Mouse (Mus musculus) heart, adult 18-20 months (tissue): ENCODE measurements around the gene Gm45711. TPM values are rescaled to one million over a fixed set of nuclear protein-coding genes. Genes with fewer than 3 reads are reported as not detected.
"Not testable (repeated sequence)": the region's sequence is repeated elsewhere in the genome, so short reads cannot be mapped to it uniquely, and the experiment has no call there.

Experiments used
- DNase-seq, 2 experiments: peaks; one replicate each; pipeline ENCODE4 v3.0.0; 2021 to 2022; ENCODE audit warnings: mixed read lengths in 1 of 2
- long read RNA-seq, 2 experiments: library from polyadenylated mRNA; stranded (forward); transcript quantifications; one replicate each; pipeline ENCODE4 v2.0.0; 2021
- total RNA-seq, 2 experiments: library from RNA; stranded (reverse); gene quantifications; 2 replicates each; pipeline ENCODE4 v1.2.3; 2021

The Gm45711 gene
- not detected for total RNA-seq
- long read RNA-seq, experiment 1 = 0 reads
- long read RNA-seq, experiment 2 = 0 reads

DNA sequence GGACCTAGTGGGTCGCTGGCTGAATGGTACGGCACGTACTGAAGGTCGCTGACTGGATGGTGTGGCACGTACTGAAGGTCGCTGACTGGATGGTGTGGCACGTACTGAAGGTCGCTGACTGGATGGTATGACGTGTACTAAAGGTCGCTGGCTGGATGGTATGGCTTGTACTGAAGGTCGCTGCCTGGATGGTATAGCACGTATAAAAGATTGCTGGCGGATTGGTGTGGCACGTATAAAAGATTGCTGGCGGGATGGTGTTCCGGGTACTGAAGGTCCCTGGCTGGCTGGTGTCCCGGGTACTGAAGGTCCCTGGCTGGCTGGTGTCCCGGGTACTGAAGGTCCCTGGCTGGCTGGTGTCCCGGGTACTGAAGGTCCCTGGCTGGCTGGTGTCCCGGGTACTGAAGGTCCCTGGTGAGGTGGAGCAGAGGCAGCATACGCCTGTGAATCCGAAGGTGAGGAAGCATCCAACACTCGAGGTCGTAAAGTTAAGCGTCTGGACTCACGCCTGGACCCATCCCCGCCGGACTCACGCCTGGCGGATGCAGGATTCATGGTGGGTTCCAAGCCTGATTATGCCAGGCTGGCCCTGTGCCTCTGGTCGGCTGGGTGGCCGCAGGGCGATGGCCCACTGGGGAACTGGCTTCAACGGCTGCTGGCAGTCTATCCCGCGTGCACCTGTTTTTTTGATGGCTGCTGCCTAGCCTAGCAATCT is at the start of gene Gm45711, which contains the start of gene Cmtm1:
Gene Gm45711 (minus strand): TSS at position 641 of the 715 bp plus-strand sequence.
Gene Cmtm1 (minus strand): TSS at position 705 of the 715 bp plus-strand sequence.
- DNase-seq = peak; percentile 50 to 63

DNA sequence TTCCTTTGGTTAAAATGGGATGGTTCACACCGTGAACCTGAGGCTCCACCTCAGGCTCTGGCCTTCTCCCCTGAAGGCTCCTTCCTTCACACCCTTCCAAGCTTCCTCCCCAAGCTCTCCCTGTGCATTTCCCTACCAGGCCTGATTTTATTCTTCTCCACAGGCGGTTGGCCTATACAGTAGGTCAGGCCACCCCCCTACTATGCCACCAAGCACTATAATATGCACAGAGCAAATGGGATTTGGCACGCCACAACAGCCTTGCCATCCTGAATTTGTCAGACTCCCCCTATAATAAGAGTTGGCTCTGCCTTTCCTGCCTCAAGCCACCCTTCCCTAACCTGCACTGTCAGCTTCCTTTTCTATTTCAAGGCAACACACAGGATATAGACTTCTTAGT is 48.8 kb upstream of the Gm45711 start:
- DNase-seq = no peak

DNA sequence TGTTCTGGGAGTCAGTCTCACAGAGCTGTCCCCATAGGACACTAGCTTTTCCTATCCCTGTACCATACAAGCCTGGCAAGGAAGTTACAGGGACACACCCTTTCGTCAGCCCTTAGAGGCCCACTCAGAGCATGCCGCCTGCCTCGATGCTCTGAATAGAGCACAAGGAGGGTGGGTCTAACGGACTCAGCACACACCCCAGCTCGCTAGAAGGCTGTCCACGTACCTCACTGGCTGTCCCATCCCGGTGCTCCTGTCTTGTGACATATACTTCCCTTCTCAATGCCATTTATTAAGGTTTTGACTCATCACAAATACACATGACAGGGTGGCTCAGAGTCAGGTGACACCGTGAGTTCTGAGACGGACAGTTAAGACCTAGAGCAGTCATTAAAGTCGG is 44.6 kb upstream of the Gm45711 start:
- DNase-seq = no peak

DNA sequence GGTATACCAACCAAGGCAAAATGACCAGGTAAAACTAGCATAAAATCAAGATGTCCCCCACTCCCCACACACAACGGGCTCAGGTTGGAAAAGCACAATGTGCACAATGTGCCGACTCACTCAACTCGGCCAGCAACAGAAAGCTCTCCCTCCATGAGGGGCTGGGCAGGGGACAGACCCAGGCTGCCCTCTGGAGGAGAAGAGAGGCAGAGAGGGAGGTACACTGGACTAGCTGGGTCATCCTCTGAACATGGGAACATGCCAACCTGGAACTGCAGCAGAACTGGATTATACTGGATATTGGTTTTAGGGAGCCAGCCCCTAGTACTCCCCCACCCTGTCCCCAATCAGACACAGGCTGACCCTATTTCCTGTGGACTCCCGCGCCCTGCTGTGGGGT is 43.3 kb upstream of the Gm45711 start:
- DNase-seq = no peak

DNA sequence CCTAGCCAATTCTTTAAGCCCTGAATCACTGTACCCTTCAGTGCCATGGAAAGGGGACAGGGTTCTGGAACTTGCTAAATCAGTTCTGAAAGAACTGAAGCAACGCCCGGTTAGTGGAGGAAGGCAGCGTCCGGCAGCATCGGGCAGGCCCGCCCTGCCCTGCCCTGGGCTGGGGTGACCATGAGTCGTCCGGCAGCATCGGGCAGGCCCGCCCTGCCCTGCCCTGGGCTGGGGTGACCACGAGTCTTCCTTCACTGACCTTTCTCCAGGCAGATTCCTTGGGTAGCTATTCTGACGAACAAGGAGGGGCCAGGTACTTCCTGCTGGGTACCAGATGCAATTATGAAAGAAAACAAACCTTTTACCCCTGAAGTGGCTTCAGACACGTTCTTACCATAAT is 40.2 kb upstream of the Gm45711 start:
- DNase-seq = no peak

DNA sequence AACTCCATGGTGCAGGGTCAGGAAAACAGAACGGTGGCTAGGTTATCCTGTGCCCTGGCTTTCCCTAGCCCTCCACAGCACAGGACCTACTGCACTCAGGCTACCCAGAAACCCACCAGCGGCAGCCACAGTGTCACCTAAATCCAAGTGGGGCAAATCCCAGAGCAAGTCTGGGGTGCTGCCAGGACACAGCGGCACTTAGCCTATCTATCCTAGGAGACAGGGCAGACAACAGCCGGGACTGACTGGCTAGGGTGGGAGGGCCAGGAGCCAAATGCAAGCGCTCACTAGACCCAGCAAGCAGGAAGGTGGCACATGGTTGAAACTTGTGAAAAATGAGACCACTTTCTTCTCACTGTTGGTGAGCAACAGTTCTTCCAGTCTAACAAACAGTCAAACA is 39.1 kb upstream of the Gm45711 start:
- DNase-seq = peak; percentile 45 to 50

DNA sequence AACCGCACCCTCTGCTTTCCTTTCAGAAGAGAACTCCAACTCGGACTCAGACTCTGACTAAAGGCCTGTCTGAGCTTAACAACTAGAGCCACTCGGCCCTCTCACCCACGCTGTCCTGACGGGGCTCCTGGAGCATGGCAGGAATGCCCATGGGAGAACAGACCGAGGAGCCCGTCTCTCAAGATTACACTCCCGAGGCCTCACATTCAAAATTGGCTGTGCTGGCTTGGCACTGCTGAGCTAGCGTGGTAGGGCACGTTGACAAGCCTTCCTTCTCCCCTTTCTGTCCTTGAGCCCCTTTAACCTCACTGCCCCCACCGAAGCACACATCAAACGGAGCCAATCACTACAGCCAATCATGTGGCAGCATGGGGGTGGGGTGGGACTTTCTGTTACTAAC is 36.8 kb upstream of the Gm45711 start:
- no peak for DNase-seq

DNA sequence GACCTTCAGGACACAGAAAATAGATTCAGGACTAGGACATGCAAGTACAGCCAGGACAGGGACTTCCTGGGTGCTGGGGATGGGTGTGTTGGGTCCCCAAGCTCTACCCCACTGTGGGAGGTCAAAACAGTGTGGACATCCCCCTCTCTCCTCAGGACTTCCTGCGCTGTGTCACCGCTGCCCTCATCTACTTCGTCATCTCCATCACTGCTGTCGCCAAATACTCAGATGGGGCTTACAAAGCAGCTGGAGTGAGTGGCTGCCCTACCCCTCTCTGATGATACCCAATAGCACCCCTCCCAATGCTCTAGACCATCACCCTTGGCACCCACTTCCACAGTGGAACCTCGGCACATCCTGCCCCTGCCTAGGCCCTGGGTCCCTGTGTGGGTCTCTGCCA is 34.7 kb upstream of the Gm45711 start:
- DNase-seq = no peak

DNA sequence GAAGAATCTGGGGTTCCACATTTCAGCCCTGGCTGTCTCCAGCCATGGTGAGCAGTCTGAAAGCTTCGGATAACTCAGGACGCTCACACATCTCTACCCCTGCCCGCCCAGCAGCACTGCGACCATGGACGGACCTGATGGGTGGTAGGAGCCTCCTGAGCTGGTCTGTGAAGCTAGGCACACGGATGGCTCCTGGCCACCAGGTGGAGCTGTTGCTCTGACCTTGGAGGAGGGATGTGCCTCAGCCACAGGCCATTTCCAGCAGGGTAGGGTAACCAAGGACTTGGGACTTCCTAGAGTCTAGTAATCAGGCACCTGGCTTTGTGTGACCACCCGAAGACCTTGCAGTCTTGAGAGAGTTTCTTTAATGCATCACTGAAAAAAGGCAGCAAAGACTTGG is 34.1 kb upstream of the Gm45711 start:
- DNase-seq = peak; percentile 87 to 94

DNA sequence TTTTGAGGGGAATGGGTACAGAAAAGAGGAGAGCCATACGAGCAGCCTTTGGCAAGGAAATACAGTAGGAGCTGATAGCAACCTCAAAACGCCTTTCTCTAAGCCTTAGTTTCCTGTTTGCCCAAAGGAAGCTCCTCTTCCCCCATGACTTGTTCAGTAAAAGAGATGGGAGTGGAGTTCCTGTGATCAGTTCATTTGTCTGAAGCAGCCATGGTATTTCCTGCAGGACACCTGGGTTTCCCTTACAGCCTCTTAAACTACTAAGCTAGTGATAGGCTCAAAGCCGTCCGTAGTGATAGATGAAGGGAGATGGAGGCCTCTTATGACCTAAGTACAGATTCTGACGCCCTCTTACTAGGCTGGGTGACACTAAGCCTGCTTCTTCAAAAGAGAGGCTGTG is 32.5 kb upstream of the Gm45711 start:
- no peak for DNase-seq

DNA sequence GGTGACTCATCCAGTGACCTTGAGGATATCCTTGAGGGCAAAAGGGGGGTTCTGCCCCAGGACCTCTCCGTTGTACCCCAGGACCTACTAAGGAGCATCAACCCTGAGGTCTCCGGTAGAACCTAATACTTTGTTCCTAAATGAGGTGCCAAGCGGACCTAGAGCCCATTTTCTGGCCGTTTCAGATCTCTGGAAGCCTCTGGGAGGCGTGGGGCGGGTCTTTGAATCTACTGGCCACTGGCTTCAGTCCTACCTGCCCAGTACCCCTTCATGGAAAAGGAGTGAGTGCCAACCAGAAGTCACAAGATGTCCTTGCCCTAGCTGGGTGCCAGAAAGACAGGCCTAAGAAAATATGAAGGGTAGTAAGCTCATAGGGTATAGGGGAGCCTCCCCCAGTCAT is 31.8 kb upstream of the Gm45711 start:
- no peak for DNase-seq

DNA sequence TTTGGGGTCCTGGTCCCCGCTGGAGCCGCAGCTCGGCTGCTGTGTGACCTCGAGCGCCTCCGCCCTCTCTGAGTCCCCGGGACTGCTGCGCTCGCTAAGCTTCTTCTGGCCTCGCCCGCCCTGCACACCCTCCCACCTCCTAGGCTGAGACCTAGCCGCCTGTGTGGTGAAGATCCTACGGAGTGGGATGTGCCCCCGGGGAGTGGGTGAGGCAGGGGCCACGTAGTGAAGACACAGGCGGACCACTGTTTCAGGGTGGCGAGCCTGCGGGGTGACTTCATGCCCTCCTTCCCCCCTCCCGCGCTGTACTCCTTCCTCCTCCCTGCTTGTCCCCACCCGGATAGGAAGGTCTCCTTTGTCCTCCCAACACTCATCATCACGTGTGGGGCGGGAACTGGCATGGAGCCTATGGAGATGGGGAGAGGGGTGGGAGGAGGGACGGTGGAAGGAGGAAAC is 31.3 kb upstream of the Gm45711 start:
- DNase-seq = peak in 1 of 2 experiments; percentile 88

DNA sequence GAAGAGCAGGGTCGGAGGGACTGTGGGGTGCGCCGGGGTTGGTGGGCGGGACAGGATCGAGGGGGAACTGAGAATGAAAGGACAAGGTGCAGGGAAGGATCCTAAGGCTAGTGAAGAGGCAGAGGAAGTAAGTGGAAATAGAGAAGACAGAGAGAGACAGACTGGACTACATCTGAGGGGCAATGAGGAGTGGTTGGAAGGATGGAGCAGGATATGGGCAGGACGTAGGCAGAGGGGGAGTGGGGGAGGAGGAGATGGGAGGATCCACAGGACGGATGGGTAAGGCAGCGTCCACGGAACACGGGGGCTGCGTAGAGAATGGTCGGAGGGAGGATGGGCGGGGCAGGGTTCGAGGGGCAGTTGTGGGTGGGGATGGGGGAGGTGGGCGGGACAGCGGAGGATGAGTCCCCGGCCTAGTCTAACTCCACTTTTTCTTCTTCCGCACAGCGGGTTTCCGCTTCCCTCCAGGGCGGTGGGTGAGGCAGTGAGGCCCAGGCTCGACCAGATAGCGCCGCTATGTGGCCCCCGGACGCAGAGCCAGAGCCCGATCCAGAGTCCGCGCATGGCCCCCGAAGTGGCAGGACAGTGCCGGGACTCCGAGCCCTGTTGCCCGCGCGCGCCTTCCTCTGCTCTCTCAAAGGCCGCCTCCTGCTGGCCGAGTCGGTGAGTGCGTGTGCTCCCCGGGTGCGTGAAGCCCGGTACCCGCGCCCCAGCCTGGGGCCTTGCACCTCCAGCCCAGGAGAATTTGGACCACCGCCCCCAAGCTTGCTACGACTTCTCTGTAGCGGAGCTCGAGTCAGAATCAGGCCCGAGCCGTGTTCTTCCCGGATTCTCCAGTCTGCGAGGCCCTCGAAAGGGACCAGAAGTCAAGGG is 30.6 kb upstream of the Gm45711 start:
- peak; percentile 84 to 89 for DNase-seq

DNA sequence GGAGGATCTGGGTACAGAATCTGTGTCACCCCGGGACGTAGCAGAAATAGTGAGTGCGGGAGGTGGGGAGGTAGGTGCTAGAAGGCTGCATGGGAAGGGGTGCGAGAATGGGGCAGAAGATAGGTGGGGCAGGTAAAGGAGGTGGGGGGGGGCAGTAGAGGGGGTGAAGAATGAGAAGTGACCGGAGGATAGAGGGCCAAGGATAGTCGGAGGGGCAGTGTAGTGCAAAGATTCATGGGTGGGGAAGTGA is 30.0 kb upstream of the Gm45711 start:
- DNase-seq = no peak

DNA sequence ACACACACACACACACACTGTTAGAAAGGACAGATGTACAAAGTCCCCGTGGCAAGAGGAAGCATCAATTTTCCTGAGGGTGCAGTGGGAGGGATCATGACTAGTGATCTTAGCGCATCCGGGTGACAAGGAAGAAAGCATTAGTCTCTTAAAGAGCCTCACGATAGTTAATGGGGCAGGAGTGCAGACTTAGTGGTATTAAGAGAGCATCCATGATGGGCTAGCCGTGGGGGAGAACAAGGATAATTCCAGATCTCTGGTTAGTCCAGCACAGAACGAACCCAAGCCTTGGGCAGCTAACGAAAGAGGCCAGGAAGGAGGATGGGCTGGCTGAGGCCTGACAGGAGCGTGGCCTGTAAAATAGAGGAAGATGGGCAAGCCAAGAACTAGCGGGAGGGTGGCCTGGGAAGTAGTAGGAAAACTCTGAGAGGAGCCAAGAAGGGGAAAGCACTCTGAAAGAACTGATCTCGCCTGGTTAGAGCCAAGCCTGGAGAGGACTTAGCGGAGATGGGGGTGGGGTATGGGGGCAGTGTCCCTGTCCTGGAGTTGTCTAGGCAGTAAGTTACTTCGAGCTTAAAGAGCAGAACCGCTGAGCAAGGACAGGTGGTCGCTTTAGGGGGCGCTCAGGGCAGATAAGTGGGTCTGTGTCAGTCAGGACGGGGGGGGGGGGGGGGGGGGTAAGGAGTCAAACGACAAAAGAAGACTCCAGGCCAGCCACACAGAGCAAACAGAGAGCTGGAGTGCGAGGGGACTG is 29.5 kb upstream of the Gm45711 start, which contains the start of gene Cmtm3:
Gene Cmtm3 (plus strand): TSS at position 182 of the 754 bp plus-strand sequence.
- peak; percentile 64 to 69 for DNase-seq

DNA sequence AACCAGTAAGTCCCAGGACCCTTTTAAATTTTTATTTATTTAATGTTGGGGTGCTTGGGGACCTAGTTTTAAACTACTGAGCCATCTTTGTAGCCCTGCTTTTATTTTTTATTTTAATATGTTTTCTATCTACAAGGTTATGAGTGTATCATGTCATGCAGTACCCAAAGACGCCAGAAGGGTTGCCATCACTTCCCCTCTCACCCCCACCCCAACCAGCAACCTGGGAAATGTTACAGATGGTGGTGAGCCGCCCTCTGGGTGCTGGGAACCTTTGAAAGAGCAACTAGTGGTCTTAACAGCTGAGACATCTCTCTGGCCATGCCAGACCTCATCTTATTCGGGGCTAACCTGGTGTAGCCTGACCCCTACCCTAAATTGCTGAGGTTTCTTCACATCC is 28.0 kb upstream of the Gm45711 start:
- no peak for DNase-seq

DNA sequence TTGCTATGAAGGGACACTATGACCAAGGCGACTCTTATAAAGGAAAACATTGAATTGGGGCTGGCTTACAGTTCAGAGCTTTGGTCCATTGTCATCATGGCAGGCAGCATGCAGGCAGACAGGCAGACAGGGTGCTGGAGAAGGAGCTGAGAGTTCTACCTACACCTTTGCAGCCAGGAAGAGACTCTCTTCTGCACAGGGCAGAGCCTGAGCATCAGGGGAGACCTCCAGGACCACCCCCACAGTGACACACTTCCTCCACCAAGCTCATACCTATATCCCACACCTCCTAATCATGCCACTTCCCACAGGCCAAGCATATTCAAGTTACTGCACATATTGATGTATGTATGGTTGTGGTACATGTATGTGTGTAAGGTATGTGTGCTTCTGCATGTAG is 26.9 kb upstream of the Gm45711 start:
- no peak for DNase-seq

DNA sequence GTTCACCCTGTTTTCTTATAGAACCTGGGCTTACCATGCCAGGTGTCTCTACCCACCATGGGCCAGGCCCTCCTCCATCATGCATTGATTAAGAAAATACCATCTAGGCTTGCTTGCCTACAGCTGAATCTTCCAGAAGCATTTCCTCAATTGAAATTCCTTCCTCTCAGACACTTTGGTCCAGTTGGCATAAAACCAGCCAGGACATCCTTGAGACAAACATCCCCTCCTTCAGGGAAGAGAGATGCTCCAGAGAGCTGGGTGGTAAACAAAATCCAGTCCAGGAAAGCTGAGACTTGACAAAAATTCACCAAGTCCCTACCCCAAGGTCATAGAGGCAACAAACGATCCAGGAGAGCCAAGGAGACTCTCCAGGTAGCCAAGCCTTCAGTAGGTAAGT is 24.3 kb upstream of the Gm45711 start:
- DNase-seq = peak in 1 of 2 experiments; percentile 35

DNA sequence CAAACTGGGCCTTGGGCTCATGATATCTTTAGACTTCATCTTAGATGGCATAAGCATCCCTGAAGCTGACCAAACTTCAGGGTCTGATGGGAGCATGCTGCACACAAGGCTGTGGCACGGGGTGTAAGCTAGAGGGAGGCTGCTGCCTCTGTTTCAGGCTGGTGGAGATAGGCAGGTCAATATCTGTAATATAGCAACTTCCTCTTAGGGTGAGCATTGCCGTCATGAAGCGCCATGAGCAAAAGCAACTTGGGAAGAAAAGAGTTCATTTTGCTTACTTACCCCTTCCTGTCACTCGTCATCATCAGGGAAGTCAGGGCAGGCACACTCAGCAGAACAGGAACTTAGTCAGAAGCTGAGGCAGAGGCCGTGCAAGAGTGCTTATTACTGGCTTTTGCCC is 23.9 kb upstream of the Gm45711 start:
- peak in 1 of 2 experiments; percentile 37 for DNase-seq

DNA sequence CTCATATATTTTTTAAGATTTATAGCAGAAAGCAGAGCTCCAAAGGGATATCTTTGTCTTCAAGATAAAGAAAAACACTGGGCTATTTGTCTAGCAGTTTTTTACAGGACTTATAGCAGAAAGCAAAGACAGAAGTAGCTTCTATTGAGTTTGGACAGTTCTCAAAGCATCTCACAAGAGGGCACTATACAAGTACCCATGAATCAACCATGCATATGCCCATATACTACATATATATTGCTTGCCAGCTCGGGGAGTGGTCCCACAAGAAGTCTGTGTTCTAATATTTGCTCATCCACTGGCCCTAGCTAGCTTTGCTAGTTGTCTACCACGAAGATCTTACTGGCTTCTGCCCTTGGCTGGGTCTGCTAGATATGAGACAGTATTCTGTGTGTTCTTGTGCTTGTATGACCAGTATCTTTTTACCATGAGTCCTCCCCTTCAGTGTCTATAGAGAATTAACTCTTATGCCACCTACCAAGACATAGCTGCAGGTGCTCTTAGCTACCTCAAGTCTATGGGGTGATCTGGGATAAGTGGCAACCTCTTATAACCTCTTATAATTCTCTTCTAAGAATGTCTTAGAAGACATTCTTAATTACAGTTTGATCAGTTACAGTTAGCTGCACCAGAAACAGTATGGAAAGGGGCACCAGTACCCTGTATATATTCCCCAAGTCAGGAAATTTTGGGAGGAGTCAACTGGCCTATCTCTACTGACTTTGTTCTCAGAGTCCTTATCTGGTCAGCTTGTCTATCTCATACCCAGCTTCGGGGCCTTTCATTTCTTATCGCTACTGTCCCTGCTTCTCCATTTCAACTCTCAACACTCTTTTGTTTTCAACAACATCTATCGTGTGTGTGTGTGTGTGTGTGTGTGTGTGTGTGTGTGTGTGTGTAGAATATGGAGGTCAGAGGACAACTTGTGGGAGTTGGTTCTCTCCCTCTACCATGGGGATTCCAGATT is 23.1 kb upstream of the Gm45711 start:
- DNase-seq = no peak

DNA sequence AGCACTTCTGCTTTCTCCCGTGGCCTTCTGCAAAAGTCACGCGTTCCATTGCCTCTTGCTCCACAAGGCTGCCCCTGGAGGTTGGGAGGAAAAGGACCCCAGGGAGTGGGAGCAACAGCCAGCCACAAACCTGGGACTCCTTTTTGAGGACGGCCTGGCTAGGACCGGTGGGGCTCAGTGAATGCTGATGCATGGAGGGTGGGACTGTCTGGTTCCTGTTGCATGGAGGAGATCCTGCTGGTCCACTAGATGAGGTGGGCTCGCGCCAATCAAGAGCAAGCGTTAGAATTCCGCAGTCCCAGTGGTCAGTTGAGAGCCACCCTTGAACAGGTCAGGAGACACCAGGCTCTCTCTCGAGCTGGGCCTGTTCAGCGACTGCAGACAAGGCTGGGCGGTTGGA is 12.0 kb upstream of the Gm45711 start, which contains the start of gene Cmtm2b:
Gene Cmtm2b (plus strand): TSS at position 301 of the 400 bp plus-strand sequence.
- not testable (repeated sequence) for DNase-seq
